Mouse (Mus musculus) testis, adult 2 months (tissue): Measurements from ENCODE around the gene Gigyf1.

Experiments used
- CTCF ChIP-seq: fragments of 200-500 bp; IDR thresholded peaks from 2 replicates; pipeline ENCODE4 v1.5.1; 2012; ENCODE audit warnings: low read depth, mild to moderate bottlenecking, inconsistent platforms, low read length, moderate library complexity; ENCODE audit not compliant: control insufficient read depth, insufficient read depth, insufficient replicate concordance
- POLR2A ChIP-seq: fragments of 200-500 bp; IDR thresholded peaks from 2 replicates; pipeline ENCODE4 v1.6.1; 2012; ENCODE audit warnings: low read depth, mild to moderate bottlenecking, inconsistent platforms, low read length, moderate library complexity; ENCODE audit not compliant: control insufficient read depth

DNA sequence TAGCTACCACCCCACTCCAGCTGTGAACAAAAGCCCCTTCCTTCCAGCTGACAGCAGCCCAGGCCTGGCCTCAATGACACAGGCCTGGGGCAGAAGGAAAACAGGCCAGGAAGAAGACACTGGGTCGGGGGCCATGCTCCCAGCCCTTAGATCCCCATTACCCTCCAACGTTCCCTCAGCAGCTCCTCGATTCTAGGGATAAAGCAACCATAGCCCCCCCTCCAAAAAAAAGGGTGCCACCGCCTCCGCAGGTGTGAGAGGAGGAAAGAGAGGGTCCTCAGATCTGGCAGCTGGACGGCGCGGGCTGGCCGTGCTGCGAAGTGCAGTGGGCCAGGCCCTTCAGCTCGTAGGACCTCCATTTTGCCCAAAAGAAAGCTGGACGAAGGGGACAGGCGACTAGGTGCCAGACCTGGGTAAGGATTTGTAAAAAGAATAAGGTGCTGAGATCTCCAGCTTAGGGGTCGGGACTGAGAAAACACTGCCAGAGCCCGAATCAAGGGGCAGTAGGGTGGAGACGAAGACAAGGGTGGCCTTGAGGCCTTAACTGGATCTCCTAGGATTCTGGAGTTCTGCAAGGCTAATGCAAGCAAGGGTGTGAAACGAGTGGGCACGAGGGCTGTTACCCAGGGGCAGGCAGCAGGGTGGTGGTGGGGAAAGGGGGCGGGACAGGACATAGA, 13.9 kb downstream of the Gigyf1 start:
- TF ChIP-seq POLR2A: no peak
- no peak for TF ChIP-seq CTCF
